Mouse (Mus musculus) thymus, postnatal 0 days (tissue): ENCODE results near the gene Morf4l2. TPM values are rescaled to one million over a fixed set of nuclear protein-coding genes. Genes with fewer than 3 reads are reported as not detected.
"Not testable (repeated sequence)": the region's sequence is repeated elsewhere in the genome, so short reads cannot be mapped to it uniquely, and the experiment has no call there.

Experiments used
- DNase-seq: peaks from one replicate; pipeline ENCODE4 v3.0.0-alpha.2; 2015; ENCODE audit warnings: low spot score
- polyA plus RNA-seq: library from polyadenylated mRNA; unstranded; fragments of >200 nt; fragmentation: Nextera tagmentation; extraction: Ambion mirVana; gene quantifications from 2 replicates; pipeline ENCODE4 v1.2.1, GENCODE M21; 2015

The Morf4l2 gene
- polyA plus RNA-seq, 1 experiment from 2014 or later = 243 TPM

- no peak for DNase-seq
These were observed 35.9 kb downstream of the Morf4l2 start, which contains the start of gene Tceal1 for GRCm38 (mm10) chrX:136707446-136708167. Tceal1 (plus strand) TSS chrX:136707982.

- DNase-seq = no peak
These were observed 50.3 kb downstream of the Morf4l2 start for GRCm38 (mm10) chrX:136693196-136693595.

GRCm38 (mm10) chrX:136692294-136692675 is 51.2 kb downstream of the Morf4l2 start:
- DNase-seq = no peak

GRCm38 (mm10) chrX:136691606-136692293 is 51.7 kb downstream of the Morf4l2 start:
- not testable (repeated sequence) for DNase-seq

Other genes with a start within 250 kb of the Morf4l2 start
- gene Kir3dl1, start 225.7 kb downstream of the Morf4l2 start, polyA plus RNA-seq = 0.39 and 0.71 TPM in 2 replicates
- gene Kir3dl2, start 199.6 kb downstream of the Morf4l2 start, polyA plus RNA-seq = 0.19 TPM in 1 of 2 replicates, not detected in the other
- 0.20 and 0.33 TPM in 2 replicates for gene Tceal3, start 152.8 kb downstream of the Morf4l2 start, polyA plus RNA-seq
- gene Tceal1, start 35.7 kb downstream of the Morf4l2 start, polyA plus RNA-seq = 0.66 and 0.73 TPM in 2 replicates
- not detected in 2 replicates for gene Glra4, start 36.5 kb upstream of the Morf4l2 start, polyA plus RNA-seq
- 0.73 and 0.75 TPM in 2 replicates for gene Plp1, start 79.0 kb upstream of the Morf4l2 start, polyA plus RNA-seq
- not detected in 2 replicates for gene Rab9b, start 125.1 kb upstream of the Morf4l2 start, polyA plus RNA-seq
- gene H2bfm, start 183.6 kb upstream of the Morf4l2 start, polyA plus RNA-seq = not detected in 2 replicates
- 61.3 and 62.1 TPM in 2 replicates for gene Tmsb15b2, start 231.8 kb upstream of the Morf4l2 start, polyA plus RNA-seq
- 4.0 and 9.2 TPM in 2 replicates for gene Tmsb15l, start 233.2 kb upstream of the Morf4l2 start, polyA plus RNA-seq
- 47.4 and 55.3 TPM in 2 replicates for gene Tmsb15b1, start 233.2 kb upstream of the Morf4l2 start, polyA plus RNA-seq
- 2.7 and 3.5 TPM in 2 replicates for gene Zcchc18, start 249.5 kb upstream of the Morf4l2 start, polyA plus RNA-seq